Comparison of ENCODE assay signal across 13 mouse cellular contexts in the genomic region with DNA sequence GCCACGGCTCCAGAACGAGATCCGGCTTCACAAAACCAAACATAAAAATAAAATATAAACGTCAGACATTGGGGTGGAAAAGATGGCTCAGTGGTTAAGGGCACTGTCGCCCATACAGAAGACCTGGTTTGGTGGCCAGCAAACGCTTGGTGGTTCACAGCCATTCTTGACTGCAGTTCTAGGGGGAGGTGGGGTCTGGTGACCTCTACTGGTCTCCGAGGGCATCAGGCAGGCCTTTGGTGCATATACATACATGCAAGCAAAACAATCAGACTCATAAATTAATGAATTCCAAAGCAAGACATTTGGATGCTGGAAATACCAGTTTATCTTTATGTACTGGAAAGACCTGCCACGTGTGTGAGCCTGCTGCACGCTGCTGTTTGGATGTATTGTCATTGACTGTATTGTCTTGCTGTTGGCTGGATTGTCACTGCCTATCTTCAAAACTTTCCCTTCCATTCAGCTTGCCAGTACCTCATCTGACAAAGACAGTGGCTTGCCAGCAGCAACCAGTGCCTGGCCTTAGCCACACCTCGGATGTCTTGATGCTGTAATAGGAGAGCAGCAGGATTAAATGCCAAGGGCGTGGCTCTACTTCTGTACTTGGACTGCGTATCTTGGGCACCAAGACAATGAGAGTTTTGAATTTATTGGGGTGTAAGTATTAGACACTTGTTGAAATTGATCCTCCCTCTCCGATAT. TPM values are rescaled to one million over a fixed set of nuclear protein-coding genes. Genes with fewer than 3 reads are reported as not detected.
DNase-seq lines count a peak whose midpoint lies in the region; ATAC-seq and TF ChIP-seq lines count a peak whose summit lies in the region.
"Had no signal": no experiment of that assay in that cellular context is flagged by ENCODE, and none has a peak within 500 bp of the region (broad histone marks: within the 10 kb centered on the region; RNA-seq: fewer than 3 reads in every experiment).

No protein-coding gene starts in this region.

- peak; percentile 24; the same call in 1 of the 2 replicates for TF ChIP-seq CTCF in stomach, postnatal 0 days (IDR thresholded peaks at IDR 0.05; ENCODE audit: low read depth)

- peak overlapping the region; percentile 42; the same call in 1 of the 2 replicates for H3K27ac ChIP-seq in forebrain, embryonic 15.5 days (replicated peaks)
- H3K27ac ChIP-seq in stomach, postnatal 0 days (replicated peaks): no peak overlapping the region
- H3K27ac ChIP-seq: limb, embryonic 15.5 days had no signal

- no peak overlapping the region for H3K4me2 ChIP-seq in forebrain, embryonic 15.5 days (replicated peaks)
- no peak overlapping the region for H3K4me2 ChIP-seq in stomach, postnatal 0 days (replicated peaks; ENCODE audit: low read depth)
- H3K4me2 ChIP-seq: limb, embryonic 15.5 days had no signal

- H3K9ac ChIP-seq in forebrain, embryonic 15.5 days (replicated peaks): no peak overlapping the region
- H3K9ac ChIP-seq in stomach, postnatal 0 days (ENCODE audit: low read length): no peak overlapping the region
- H3K9ac ChIP-seq: limb, embryonic 15.5 days had no signal

- ATAC-seq in forebrain, embryonic 15.5 days (replicated peaks): peak; percentile 60
- peak; percentile 66 for ATAC-seq in megakaryocyte progenitor cell, adult 5-6 weeks (replicated peaks; ENCODE audit: poor library complexity)
- ATAC-seq in stomach, postnatal 0 days (ENCODE audit: low FRiP score, low TSS enrichment): no peak

- no peak for TF ChIP-seq EP300 in stomach, postnatal 0 days (optimal IDR thresholded peaks at IDR 0.05)

- no peaks in the 10 kb centered on the region for H3K27me3 ChIP-seq in forebrain, embryonic 15.5 days
- no peaks in the 10 kb centered on the region for H3K27me3 ChIP-seq in stomach, postnatal 0 days (ENCODE audit: control insufficient read depth, insufficient read depth, low read length)
- H3K27me3 ChIP-seq: limb, embryonic 15.5 days had no signal

- H3K36me3 ChIP-seq in forebrain, embryonic 15.5 days: no peaks in the 10 kb centered on the region
- H3K36me3 ChIP-seq in stomach, postnatal 0 days (ENCODE audit: control insufficient read depth, insufficient read depth, low read length): no peaks in the 10 kb centered on the region
- H3K36me3 ChIP-seq: limb, embryonic 15.5 days had no signal

- H3K9me3 ChIP-seq in forebrain, embryonic 15.5 days: no peaks in the 10 kb centered on the region
- no peaks in the 10 kb centered on the region for H3K9me3 ChIP-seq in stomach, postnatal 0 days (ENCODE audit: control insufficient read depth, low read length)
- H3K9me3 ChIP-seq: limb, embryonic 15.5 days had no signal

- H3K4me3 ChIP-seq in forebrain, embryonic 15.5 days: no peak overlapping the region
- no peak overlapping the region for H3K4me3 ChIP-seq in stomach, postnatal 0 days (ENCODE audit: low read depth, low read length)
- H3K4me3 ChIP-seq: limb, embryonic 15.5 days had no signal

- peak; percentile 8 for DNase-seq in lung, postnatal 14 days
- DNase-seq in lung, adult 18-20 months: no peak
- DNase-seq in stomach, postnatal 0 days (ENCODE audit: low spot score): no peak
- DNase-seq in ovary, postnatal 10 days (ENCODE audit: low spot score): no peak
- no peak for DNase-seq in spleen, postnatal 14 days (ENCODE audit: low spot score in 2 of 2)
- DNase-seq: adrenal gland, postnatal 25 days; cerebellum, adult 2 months; heart, postnatal 10 days; kidney, adult 9 months; right cerebral cortex, postnatal 25 days had no signal

- H3K4me1 ChIP-seq in forebrain, embryonic 15.5 days: peaks cover 11% of the 10 kb centered on the region
- no peaks in the 10 kb centered on the region for H3K4me1 ChIP-seq in stomach, postnatal 0 days (replicated peaks; ENCODE audit: control insufficient read depth, insufficient read depth)
- H3K4me1 ChIP-seq: limb, embryonic 15.5 days had no signal

- 79% methylated on average over 13 of the region's 13 CpGs for WGBS in forebrain, embryonic 15.5 days
- WGBS in stomach, postnatal 0 days: 75% methylated on average over 13 of the region's 13 CpGs

RNA-seq across cellular contexts. Expression of gene BC048403, which starts 24.9 kb away (rescaled TPM):
- polyA plus RNA-seq in forebrain, embryonic 15.5 days (2015; fragmentation: Nextera tagmentation; extraction: Ambion mirVana): 2.5 and 3.2 TPM in 2 replicates
- total RNA-seq in megakaryocyte progenitor cell, adult 5-6 weeks (2015): 10.9 and 14.0 TPM in 2 replicates
- total RNA-seq in megakaryocyte progenitor cell, adult 5-6 weeks (2017): 3.7 and 4.3 TPM in 2 replicates
- polyA plus RNA-seq in stomach, postnatal 0 days (2015; fragmentation: Nextera tagmentation; extraction: Ambion mirVana): 2.4 and 2.7 TPM in 2 replicates
